Mouse (Mus musculus): ENCODE results near the gene Olfr373. TPM values are rescaled to one million over a fixed set of nuclear protein-coding genes. Genes with fewer than 3 reads are reported as not detected.
"Not testable (repeated sequence)": the region's sequence is repeated elsewhere in the genome, so short reads cannot be mapped to it uniquely, and the experiment has no call there.

Olfr373 gene
- polyA plus RNA-seq (2015; fragmentation: Nextera tagmentation; extraction: Ambion mirVana) = not detected in 2 replicates

- not testable (repeated sequence) for H3K4me2 ChIP-seq; H3K27ac ChIP-seq (replicated peaks); H3K4me1 ChIP-seq (replicated peaks); H3K27me3 ChIP-seq; H3K4me3 ChIP-seq; ATAC-seq (ENCODE audit: low read depth); H3K9me3 ChIP-seq; H3K9ac ChIP-seq; H3K36me3 ChIP-seq
Measured at GRCm38 (mm10) chr8:72082877-72083276, at the start of gene Olfr373. Olfr373 (plus strand) TSS chr8:72083177.

DNA sequence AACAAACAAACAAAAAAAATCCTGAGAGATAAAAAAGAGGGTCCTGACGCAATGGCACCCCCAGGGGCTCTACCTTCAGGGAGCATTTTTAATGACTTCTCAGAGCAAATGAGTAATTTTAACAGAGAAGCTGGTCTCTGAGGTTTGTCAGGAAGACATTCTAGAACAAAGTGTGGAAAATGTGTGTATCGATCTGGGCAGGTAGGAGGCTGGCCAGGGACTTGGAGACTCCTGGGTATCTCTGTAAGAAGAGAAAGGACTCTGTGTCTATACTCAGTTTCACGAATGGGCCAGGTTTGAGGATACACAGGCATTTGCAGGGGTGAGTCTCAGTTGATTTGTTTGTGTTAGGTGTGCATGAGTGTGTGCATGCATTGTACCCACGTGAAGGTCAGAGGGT, 42.1 kb upstream of the Olfr373 start, which contains the start of gene Olfr372:
Gene Olfr372 (plus strand): TSS at position 301 of the 400 bp plus-strand sequence.
- not testable (repeated sequence) for H3K27ac ChIP-seq (replicated peaks); H3K9me3 ChIP-seq; H3K4me3 ChIP-seq; H3K27me3 ChIP-seq; H3K9ac ChIP-seq; H3K36me3 ChIP-seq; H3K4me2 ChIP-seq; H3K4me1 ChIP-seq (replicated peaks); ATAC-seq (ENCODE audit: low read depth)
- 78% methylated on average over 4 of the region's 4 CpGs for whole genome bisulfite sequencing

DNA sequence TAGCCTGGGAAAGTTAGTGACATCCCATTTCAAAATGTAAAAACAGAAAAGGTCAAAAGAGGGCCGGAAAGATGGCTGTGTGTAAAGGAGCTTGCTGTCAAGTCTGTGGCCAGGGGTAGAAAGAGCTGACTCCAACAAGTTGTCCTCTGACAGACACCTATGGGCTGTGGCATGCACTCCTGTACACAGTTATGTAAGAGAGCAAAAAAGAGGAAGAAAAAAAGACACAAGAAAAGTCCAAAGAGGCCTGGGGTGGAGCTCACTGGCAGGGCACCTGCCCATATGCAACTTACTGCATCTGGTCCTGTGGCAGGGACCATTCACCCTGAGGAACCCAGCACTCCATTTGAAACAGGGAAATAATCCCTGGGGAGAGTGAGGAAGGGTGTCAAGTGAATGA, 40.5 kb upstream of the Olfr373 start:
- H3K9me3 ChIP-seq = no peaks in the 10 kb centered on the region
- no peaks in the 10 kb centered on the region for H3K4me1 ChIP-seq (replicated peaks)
- no peak overlapping the region for H3K4me2 ChIP-seq
- H3K4me3 ChIP-seq = no peak overlapping the region
- H3K36me3 ChIP-seq = no peaks in the 10 kb centered on the region
- H3K9ac ChIP-seq = no peak overlapping the region
- ATAC-seq (ENCODE audit: low read depth) = no peak
- H3K27ac ChIP-seq (replicated peaks) = no peak overlapping the region
- H3K27me3 ChIP-seq = no peaks in the 10 kb centered on the region
- WGBS = 77% methylated on average over 1 of the region's 1 CpGs

GRCm38 (mm10) chr8:72054633-72055032, 28.3 kb upstream of the Olfr373 start:
- H3K36me3 ChIP-seq; H3K4me1 ChIP-seq (replicated peaks); ATAC-seq (ENCODE audit: low read depth): not testable (repeated sequence)

GRCm38 (mm10) chr8:72057643-72058042, 25.3 kb upstream of the Olfr373 start:
- not testable (repeated sequence) for H3K4me2 ChIP-seq; H3K27ac ChIP-seq (replicated peaks); ATAC-seq (ENCODE audit: low read depth); H3K4me1 ChIP-seq (replicated peaks); H3K9ac ChIP-seq; H3K4me3 ChIP-seq; H3K27me3 ChIP-seq; H3K9me3 ChIP-seq; H3K36me3 ChIP-seq
- WGBS = 87% methylated on average over 3 of the region's 4 CpGs

More at GRCm38 (mm10) chr8:72054633-72055032, 28.3 kb upstream of the Olfr373 start:
- H3K4me3 ChIP-seq; H3K9me3 ChIP-seq; H3K27me3 ChIP-seq; H3K27ac ChIP-seq (replicated peaks); H3K9ac ChIP-seq; H3K4me2 ChIP-seq: not testable (repeated sequence)

DNA sequence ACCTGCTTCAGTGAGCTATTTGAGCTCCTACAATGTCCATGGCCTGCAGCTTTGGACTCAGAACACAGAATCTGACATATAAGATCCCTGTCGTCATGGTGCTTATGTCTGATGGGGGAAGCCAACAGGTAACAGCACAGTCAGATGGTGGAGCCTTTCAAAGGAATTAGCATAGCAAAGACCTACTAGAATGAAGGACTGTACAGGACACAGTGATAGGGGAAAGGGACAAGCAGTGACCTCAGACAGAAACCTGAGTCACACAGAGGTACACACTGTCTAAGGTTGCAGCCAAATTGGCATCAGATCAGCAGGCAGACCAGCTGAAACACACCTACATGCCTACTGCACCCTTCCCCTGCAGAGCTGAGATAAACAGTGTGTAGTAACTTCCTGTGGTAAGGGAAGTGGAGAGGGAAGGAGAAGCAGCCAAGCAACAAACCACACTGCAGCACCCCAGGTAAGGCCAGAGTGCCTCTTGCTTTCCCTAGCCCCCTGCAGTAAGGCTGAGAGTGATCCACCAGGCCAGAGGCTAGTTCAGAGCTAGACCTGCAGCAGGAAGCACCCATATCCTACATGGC, 16.1 kb upstream of the Olfr373 start:
- ATAC-seq (ENCODE audit: low read depth); H3K4me1 ChIP-seq (replicated peaks); H3K36me3 ChIP-seq; H3K27ac ChIP-seq (replicated peaks); H3K9me3 ChIP-seq; H3K27me3 ChIP-seq; H3K9ac ChIP-seq; H3K4me2 ChIP-seq; H3K4me3 ChIP-seq: not testable (repeated sequence)
- WGBS = 80% methylated on average over 1 of the region's 1 CpGs

DNA sequence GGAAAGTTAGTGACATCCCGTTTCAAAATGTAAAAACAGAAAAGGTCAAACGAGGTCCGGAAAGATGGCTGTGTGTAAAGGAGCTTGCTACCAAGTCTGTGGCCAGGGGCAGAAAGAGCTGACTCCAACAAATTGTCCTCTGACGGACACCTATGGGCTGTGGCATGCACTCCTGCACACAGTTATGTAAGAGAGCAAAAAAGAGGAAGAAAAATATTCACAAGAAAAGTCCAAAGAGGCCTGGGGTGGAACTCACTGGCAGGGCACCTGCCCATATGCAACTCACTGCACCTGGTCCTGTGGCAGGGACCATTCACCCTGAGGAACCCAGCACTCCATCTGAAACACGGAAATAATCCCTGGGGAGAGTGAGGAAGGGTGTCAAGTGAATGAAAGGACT, 1.8 kb downstream of the Olfr373 start:
- Histone ChIP-seq H3K36me3 (no peaks in the 10 kb centered on the region), H3K27me3 (no peaks in the 10 kb centered on the region), H3K9me3 (no peaks in the 10 kb centered on the region), H3K4me1 (replicated peaks) (no peaks in the 10 kb centered on the region), H3K4me2 (no peak overlapping the region), H3K4me3 (no peak overlapping the region), H3K9ac (no peak overlapping the region), H3K27ac (replicated peaks) (no peak overlapping the region)
- WGBS = 70% methylated on average over 5 of the region's 5 CpGs
- no peak for ATAC-seq (ENCODE audit: low read depth)

- WGBS = 84% methylated on average over 3 of the region's 3 CpGs
- not testable (repeated sequence) for H3K4me2 ChIP-seq
Measured at GRCm38 (mm10) chr8:72087611-72088010, 4.6 kb downstream of the Olfr373 start.

GRCm38 (mm10) chr8:72096721-72097120, 13.7 kb downstream of the Olfr373 start:
- ATAC-seq (ENCODE audit: low read depth); H3K9ac ChIP-seq; H3K36me3 ChIP-seq; H3K27ac ChIP-seq (replicated peaks); H3K4me1 ChIP-seq (replicated peaks); H3K4me2 ChIP-seq; H3K27me3 ChIP-seq; H3K9me3 ChIP-seq; H3K4me3 ChIP-seq: not testable (repeated sequence)

More at GRCm38 (mm10) chr8:72087611-72088010, 4.6 kb downstream of the Olfr373 start:
- H3K4me1 ChIP-seq (replicated peaks); H3K36me3 ChIP-seq; H3K27ac ChIP-seq (replicated peaks); H3K4me3 ChIP-seq; H3K9ac ChIP-seq; H3K27me3 ChIP-seq; H3K9me3 ChIP-seq; ATAC-seq (ENCODE audit: low read depth): not testable (repeated sequence)

DNA sequence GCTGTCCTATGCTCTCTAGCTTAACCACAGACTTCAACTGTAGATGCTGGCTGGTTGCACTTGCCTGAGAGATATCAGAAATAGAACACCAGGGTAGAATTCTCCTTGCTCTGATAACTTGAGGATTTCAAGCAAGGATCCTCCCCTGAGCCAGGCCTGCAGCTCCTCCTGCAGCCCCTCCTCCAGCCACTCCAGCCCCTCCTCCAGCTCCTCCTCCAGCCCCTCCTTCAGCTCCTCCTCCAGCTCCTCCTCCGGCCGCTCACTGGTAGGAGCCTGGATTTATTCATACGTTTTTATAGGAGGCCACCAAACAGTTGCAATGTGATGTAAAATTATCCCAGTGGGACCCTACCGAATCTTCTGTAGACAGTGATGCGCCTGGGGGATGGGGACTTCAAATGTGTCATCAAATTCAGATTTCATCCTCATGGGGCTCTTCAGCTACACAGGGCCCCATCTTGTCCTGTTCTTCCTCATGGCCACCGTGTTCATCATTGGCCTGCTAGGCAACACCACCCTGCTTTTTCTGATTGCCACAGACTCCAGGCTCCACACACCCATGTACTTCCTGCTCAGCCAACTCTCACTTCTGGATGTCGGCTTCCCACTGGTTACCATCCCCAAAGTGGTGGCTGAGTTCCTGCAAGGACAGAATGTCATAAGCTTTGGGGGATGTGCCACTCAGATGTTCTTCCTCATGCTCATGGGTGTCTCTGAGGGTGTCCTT, 16.6 kb downstream of the Olfr373 start:
- not testable (repeated sequence) for ATAC-seq (ENCODE audit: low read depth); H3K27me3 ChIP-seq; H3K27ac ChIP-seq (replicated peaks); H3K4me2 ChIP-seq; H3K9me3 ChIP-seq; H3K36me3 ChIP-seq; H3K4me1 ChIP-seq (replicated peaks); H3K4me3 ChIP-seq; H3K9ac ChIP-seq
- WGBS = 49% methylated on average over 6 of the region's 7 CpGs

DNA sequence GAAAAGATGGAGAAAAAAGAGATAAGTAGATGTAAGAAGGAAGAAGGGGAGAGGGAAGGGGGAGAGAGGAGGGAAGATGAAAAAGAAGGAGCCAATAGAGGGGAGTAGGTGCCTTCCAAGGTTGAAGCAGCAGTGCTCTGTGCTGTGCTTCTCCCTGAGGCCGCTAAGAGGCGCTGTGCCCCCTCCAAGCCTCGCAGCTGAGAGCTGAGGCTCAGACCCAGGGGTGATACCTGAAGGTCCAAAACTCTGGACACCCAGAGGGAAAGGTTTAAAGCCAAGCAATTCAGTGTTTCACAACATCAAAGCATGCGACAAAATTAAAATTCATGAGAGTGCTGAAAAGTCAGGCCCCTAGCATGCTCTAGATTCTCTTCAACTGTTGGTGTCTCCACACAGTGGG, 22.2 kb downstream of the Olfr373 start:
- ATAC-seq (ENCODE audit: low read depth) = no peak

GRCm38 (mm10) chr8:72106740-72107139, 23.8 kb downstream of the Olfr373 start, which contains the start of gene Olfr374:
Olfr374 (plus strand) TSS chr8:72107040.
- no peaks in the 10 kb centered on the region for H3K36me3 ChIP-seq
- no peak within 1 kb of the TSS for H3K4me3 ChIP-seq
- no peaks in the 10 kb centered on the region for H3K4me1 ChIP-seq (replicated peaks)
- no peak within 1 kb of the TSS for H3K4me2 ChIP-seq
- WGBS = 91% methylated on average over 3 of the region's 3 CpGs
- H3K27me3 ChIP-seq = no peaks in the 10 kb centered on the region
- H3K9me3 ChIP-seq = peaks cover 8% of the 10 kb centered on the region; the same call in 1 of the 2 replicates
- ATAC-seq (ENCODE audit: low read depth) = no peak
- H3K27ac ChIP-seq (replicated peaks) = no peak within 1 kb of the TSS
- H3K9ac ChIP-seq = no peak within 1 kb of the TSS

More for the DNA sequence above, 22.2 kb downstream of the Olfr373 start:
- Histone ChIP-seq H3K9me3 (peaks cover 8% of the 10 kb centered on the region; the same call in 1 of the 2 replicates), H3K4me1 (replicated peaks) (no peaks in the 10 kb centered on the region), H3K4me2 (no peak overlapping the region), H3K27me3 (no peaks in the 10 kb centered on the region), H3K4me3 (no peak overlapping the region), H3K9ac (no peak overlapping the region), H3K36me3 (no peaks in the 10 kb centered on the region), H3K27ac (replicated peaks) (no peak overlapping the region)
- WGBS = 27% methylated on average over 4 of the region's 4 CpGs

DNA sequence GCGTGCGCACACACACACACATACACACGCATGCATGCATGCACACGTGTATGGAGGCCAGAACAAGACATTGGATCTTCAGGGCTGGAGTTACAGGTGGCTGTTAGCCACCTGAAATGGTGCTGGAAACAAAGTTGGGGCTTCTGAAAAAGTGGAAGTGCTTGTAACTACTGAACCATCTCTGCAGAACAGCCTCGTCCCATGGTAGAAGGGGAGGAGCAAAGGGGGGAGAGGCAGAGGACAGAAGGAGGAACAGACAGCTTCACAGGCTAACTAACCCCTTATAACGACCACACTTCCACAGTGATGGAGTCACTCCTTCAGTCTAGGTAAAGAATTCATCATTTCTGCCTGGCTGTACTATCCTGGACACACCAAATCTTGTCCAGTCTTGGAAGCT, 27.9 kb downstream of the Olfr373 start:
- Histone ChIP-seq H3K9ac (no peak overlapping the region), H3K27me3 (no peaks in the 10 kb centered on the region), H3K4me1 (replicated peaks) (no peaks in the 10 kb centered on the region), H3K9me3 (no peaks in the 10 kb centered on the region), H3K4me2 (no peak overlapping the region), H3K36me3 (no peaks in the 10 kb centered on the region), H3K27ac (replicated peaks) (no peak overlapping the region), H3K4me3 (no peak overlapping the region)
- 80% methylated on average over 6 of the region's 6 CpGs for WGBS
- no peak for ATAC-seq (ENCODE audit: low read depth)

Data from neural tube, embryonic 13.5 days (tissue).